Mouse (Mus musculus): Measurements from ENCODE around the gene Ptpru.
A peak's percentile ranks its signal among the peaks of the same experiment; 100 is the strongest.

- no peak for TF ChIP-seq CTCF (conservative IDR thresholded peaks at IDR 0.05 in 1 of 2, IDR thresholded peaks at IDR 0.05 in 1 of 2; ENCODE audit: low read depth in 2 of 2, low read length in 2 of 2)
- TF ChIP-seq POLR2A (IDR thresholded peaks at IDR 0.05; ENCODE audit: low read depth, low read length): peak; percentile 90
- TF ChIP-seq EP300 (IDR thresholded peaks at IDR 0.05; ENCODE audit: low read length): no peak
- TF ChIP-seq TCF12 (IDR thresholded peaks at IDR 0.05; ENCODE audit: low read depth, low read length): peak; percentile 89
- TF ChIP-seq ELF1 (IDR thresholded peaks at IDR 0.05; ENCODE audit: low read depth, low read length): peak; percentile 90
- TF ChIP-seq ZC3H11A (IDR thresholded peaks at IDR 0.05; ENCODE audit: low read depth, low read length): no peak
- peak; percentile 58 for TF ChIP-seq SIN3A (IDR thresholded peaks at IDR 0.05; ENCODE audit: low read length)
- no peak for TF ChIP-seq JUND (conservative IDR thresholded peaks at IDR 0.05; ENCODE audit: low read depth, low read length)
- no peak for TF ChIP-seq GABPA (IDR thresholded peaks at IDR 0.05; ENCODE audit: insufficient replicate concordance, low read depth, low read length)
- TF ChIP-seq UBTF (IDR thresholded peaks at IDR 0.05; ENCODE audit: low read depth, low read length): peak; percentile 89
- TF ChIP-seq POLR2AphosphoS2 (IDR thresholded peaks at IDR 0.05; ENCODE audit: low read depth, low read length): peak; percentile 45; the same call in 1 of the 2 replicates
- no peak; the same call in 1 of the 2 replicates for TF ChIP-seq ZMIZ1 (IDR thresholded peaks at IDR 0.05; ENCODE audit: low read depth, low read length)
Measured at GRCm38 (mm10) chr4:131873293-131874168, 35.4 kb upstream of the Ptpru start, which contains the start of gene Srsf4.
